Mouse (Mus musculus): ENCODE measurements around the gene Parvg.

- TF ChIP-seq POLR2A (IDR thresholded peaks at IDR 0.05; ENCODE audit: control insufficient read depth in 1 of 2, insufficient read depth in 1 of 2, low read depth in 1 of 2, low read length in 2 of 2, poor library complexity in 1 of 2) (no peak), EP300 (IDR thresholded peaks at IDR 0.05; ENCODE audit: low read depth in 1 of 2, low read length in 2 of 2) (no peak), JUND (IDR thresholded peaks at IDR 0.05; ENCODE audit: low read depth, low read length) (no peak), POLR2AphosphoS5 (IDR thresholded peaks at IDR 0.05; ENCODE audit: borderline replicate concordance, low read depth, low read length) (no peak), MYC (IDR thresholded peaks at IDR 0.05; ENCODE audit: low read depth, low read length) (no peak), TCF12 (IDR thresholded peaks at IDR 0.05; ENCODE audit: low read depth, low read length) (no peak), CTCF (IDR thresholded peaks at IDR 0.05 in 2 of 3, conservative IDR thresholded peaks at IDR 0.05 in 1 of 3; ENCODE audit: control insufficient read depth in 1 of 3, insufficient read depth in 1 of 3, low read depth in 2 of 3, low read length in 3 of 3, poor library complexity in 1 of 3, severe bottlenecking in 1 of 3) (no peak), GATA1 (IDR thresholded peaks at IDR 0.05; ENCODE audit: low read depth, low read length) (no peak), KAT2A (conservative IDR thresholded peaks at IDR 0.05; ENCODE audit: low read depth, low read length) (no peak), NELFE (IDR thresholded peaks at IDR 0.05; ENCODE audit: low read depth, low read length) (no peak), CHD2 (IDR thresholded peaks at IDR 0.05; ENCODE audit: low read length) (no peak)
Observed at GRCm38 (mm10) chr15:84337599-84337998, 13.8 kb downstream of the Parvg start.

Measured in MEL (cell line).